Mouse (Mus musculus): ENCODE results near the gene Wfdc17.

GRCm38 (mm10) chr11:83734215-83734614 is 30.4 kb downstream of the Wfdc17 start:
- TF ChIP-seq ZC3H11A (IDR thresholded peaks at IDR 0.05; ENCODE audit: borderline replicate concordance, low read depth, low read length) (no peak), CHD2 (IDR thresholded peaks at IDR 0.05; ENCODE audit: low read depth, low read length) (no peak), ZNF384 (IDR thresholded peaks at IDR 0.05; ENCODE audit: low read depth, low read length) (no peak), HCFC1 (IDR thresholded peaks at IDR 0.05; ENCODE audit: borderline replicate concordance, insufficient read depth, low read length) (no peak)
